In the genomic region with DNA sequence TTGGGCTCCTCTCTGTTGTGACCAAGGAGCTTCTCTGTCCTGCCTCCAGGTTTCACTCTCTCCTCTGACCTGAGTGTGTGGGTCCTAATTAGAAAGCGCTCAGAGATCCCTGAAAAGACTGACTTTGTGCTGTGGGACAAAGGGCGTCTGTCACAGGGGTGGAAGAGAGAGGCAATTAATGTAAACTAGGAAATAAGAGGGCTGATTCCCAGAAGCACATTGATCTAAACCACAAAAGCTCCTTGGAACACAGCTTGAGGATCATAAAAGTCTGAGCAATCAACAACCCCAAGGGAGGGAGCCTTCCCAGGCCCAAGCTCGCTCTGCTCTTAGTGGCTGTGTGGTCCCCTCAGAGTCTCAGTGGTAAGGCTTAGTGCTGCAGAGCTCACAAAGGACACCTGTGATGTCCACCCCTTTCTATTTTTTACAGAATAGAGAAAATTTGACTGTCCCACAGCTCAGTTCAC, we compare ENCODE assay signal across 24 mouse cellular contexts.
"Had no signal": no experiment of that assay in that cellular context is flagged by ENCODE, and none has a peak within 500 bp of the region (broad histone marks: within the 10 kb centered on the region; RNA-seq: fewer than 3 reads in every experiment).

No protein-coding gene starts in this region.

- H3K27me3 ChIP-seq: heart, embryonic 12.5 days; hindbrain, embryonic 12.5 days; kidney, embryonic 15.5 days; limb, embryonic 12.5 days had no signal

- H3K9ac ChIP-seq: heart, embryonic 12.5 days; hindbrain, embryonic 12.5 days; hindbrain, embryonic 14.5 days; kidney, embryonic 15.5 days; limb, embryonic 12.5 days; liver, embryonic 14.5 days had no signal

- H3K9me3 ChIP-seq: heart, embryonic 10.5 days; heart, embryonic 12.5 days; hindbrain, embryonic 10.5 days; hindbrain, embryonic 12.5 days; kidney, embryonic 15.5 days; limb, embryonic 10.5 days; limb, embryonic 12.5 days had no signal

- ATAC-seq: hindbrain, embryonic 16.5 days; inflammation-experienced regulatory T-cells, adult 6 months had no signal

- H3K4me1 ChIP-seq: hindbrain, embryonic 12.5 days had no signal

- H3K36me3 ChIP-seq: heart, embryonic 10.5 days; heart, embryonic 12.5 days; hindbrain, embryonic 10.5 days; hindbrain, embryonic 12.5 days; kidney, embryonic 15.5 days; limb, embryonic 10.5 days had no signal

- DNase-seq: gastrocnemius, adult 2 months; gastrocnemius, postnatal 10 days; gastrocnemius, postnatal 25 days; heart, adult 18-20 months; heart, postnatal 10 days; heart, postnatal 4 days; kidney, adult 11 months; kidney, adult 9 months; kidney, postnatal 25 days had no signal

- H3K4me3 ChIP-seq: gastrocnemius, adult 2 months; heart, embryonic 10.5 days; heart, embryonic 12.5 days; hindbrain, embryonic 10.5 days; hindbrain, embryonic 12.5 days; kidney, embryonic 15.5 days; layer of hippocampus, adult 2 months; left cerebral cortex, adult 2 months; limb, embryonic 10.5 days; limb, embryonic 12.5 days had no signal

- H3K4me2 ChIP-seq: heart, embryonic 12.5 days; hindbrain, embryonic 12.5 days; hindbrain, embryonic 14.5 days; kidney, embryonic 15.5 days; limb, embryonic 12.5 days; liver, embryonic 11.5 days had no signal

- H3K27ac ChIP-seq: gastrocnemius, adult 2 months; heart, embryonic 10.5 days; hindbrain, embryonic 10.5 days; hindbrain, embryonic 12.5 days; hindbrain, embryonic 14.5 days; kidney, embryonic 15.5 days; kidney, postnatal 0 days; layer of hippocampus, adult 2 months; left cerebral cortex, adult 2 months; limb, embryonic 10.5 days; limb, embryonic 12.5 days; liver, embryonic 14.5 days had no signal
